Mouse (Mus musculus) heart, postnatal 14 days (tissue): ENCODE measurements at regions not wholly inside any gene's neighbourhood (a gene's known extent, or its start where the extent isn't known, plus 50 kb on each side); places are given as distances from the start of the nearest gene placed in this dataset.
A peak's percentile ranks its signal among the peaks of the same experiment; 100 is the strongest.

ENCODE experiments used
- DNase-seq, 2 experiments: peaks; one replicate each; pipeline ENCODE4 v3.0.0; 2021 to 2022
- intact Hi-C: fragments of 180-260 bp; cut with DNase I; formaldehyde crosslinking; loops from one replicate; pipeline ENCODE4 v1.15.1; 2025

DNA sequence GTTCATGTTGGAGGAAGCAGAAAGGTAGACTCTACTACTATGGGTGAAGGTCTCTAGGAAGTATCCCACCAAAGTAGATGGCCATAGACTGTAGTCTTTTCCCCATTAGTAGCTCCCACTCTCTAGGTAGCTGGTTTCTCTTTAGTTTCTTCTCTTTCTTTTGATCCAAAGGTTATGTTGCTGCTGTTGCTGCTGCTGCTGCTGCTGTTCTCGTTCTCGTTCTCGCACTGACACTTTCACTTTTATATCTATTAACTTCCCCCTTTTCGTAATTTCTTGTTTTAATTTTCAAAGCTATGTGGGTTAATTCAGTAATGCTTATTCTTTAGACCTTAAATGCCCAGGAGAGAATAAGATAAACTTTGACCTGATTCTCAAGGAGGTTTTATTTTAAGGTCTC, 58.3 kb downstream of the Tmem100 start:
- intact Hi-C loops = no loop called here
- no peak for DNase-seq

DNA sequence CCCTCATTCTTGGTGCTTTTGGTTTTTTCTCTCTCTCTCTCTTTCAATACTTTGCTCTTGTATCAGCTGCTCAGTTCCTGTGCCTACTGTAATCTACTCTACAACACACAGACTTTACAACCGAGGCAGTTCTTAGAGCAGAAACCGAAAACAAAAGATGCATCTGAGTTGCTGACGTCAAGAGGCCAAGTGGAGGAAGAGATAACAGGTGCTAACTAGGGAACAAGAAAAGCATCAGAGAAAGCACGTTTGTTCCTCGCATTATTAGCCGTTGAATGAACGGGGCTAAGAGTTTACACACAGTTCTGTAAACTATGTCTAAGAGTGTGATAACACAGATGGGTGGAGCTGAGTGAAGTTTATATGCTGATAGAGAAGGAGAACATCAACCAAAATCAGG, 63.9 kb downstream of the Tmem100 start:
- intact Hi-C loops = no loop called here
- DNase-seq = no peak

DNA sequence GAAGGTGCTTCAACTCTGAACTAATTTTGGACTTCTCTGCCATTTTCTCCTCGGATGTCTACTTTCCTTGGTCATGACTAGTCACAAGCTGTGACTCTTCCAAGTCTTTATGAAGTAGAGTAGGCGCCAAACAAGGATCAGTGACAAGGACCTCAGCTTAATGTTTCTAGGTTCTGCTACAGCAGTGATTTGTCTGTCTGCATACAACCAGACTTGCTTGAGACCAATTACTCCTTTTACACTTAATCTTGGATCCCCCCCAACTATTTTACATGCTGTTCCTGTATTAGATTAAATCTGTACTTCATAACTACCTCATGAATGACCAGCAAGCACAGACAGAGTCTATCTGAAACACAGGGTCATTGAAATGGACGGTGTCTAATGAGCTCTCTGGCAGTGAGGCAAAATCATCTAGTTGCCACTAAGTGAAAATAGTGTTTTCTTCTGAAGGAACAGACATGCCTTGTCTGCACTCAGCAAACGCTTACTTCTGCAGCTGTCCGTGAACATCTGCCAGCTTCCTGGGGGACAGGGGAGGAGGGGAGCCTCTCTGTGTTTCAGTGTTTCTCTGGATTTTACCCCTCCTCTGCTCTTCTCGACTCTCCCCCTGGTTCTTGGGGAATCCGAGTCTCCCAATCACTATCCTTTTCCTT, 64.7 kb downstream of the Tmem100 start:
- intact Hi-C loops = loop anchor here (5.0 kb wide), 2 partner anchors 37 to 58 kb away; no protein-coding TSS in a partner anchor
- DNase-seq = no peak

- no peak for DNase-seq
- intact Hi-C loops = loop anchor here (5.0 kb wide), 2 partner anchors 34 to 61 kb away; no protein-coding TSS in a partner anchor
Measured at GRCm38 (mm10) chr11:90098471-90098870, 68.3 kb downstream of the Tmem100 start.

DNA sequence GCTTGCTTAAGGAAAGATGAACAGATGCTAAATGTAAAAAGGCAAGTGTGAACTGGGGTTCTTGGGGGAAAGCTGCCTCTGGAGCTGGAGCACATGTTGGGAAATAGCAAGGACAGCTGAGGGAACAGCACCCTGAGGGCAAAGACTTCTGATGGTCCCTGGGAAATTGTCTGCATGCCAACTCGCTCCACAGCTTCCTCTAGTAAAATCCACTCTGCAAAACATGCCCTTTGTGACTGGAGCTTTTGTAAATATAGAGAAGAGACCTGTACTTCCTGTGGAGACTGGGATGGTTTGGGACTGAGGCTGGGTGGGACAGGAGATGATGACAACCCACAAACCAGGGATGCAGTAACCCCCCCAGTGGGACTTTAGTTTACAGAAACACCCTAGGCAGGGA, 69.0 kb downstream of the Tmem100 start:
- DNase-seq = no peak
- intact Hi-C loops = loop anchor here (5.0 kb wide), 2 partner anchors 33 to 62 kb away; no protein-coding TSS in a partner anchor

GRCm38 (mm10) chr11:90100161-90100560, 70.0 kb downstream of the Tmem100 start:
- DNase-seq = no peak
- intact Hi-C loops = no loop called here

- intact Hi-C loops = no loop called here
Measured at GRCm38 (mm10) chr11:90101284-90101683, 71.1 kb downstream of the Tmem100 start.

GRCm38 (mm10) chr11:90106063-90106798, 76.1 kb downstream of the Tmem100 start:
- DNase-seq = no peak
- intact Hi-C loops = loop anchor here (5.0 kb wide), 1 partner anchor 61 kb away; no protein-coding TSS in a partner anchor

More at GRCm38 (mm10) chr11:90101284-90101683, 71.1 kb downstream of the Tmem100 start:
- DNase-seq = peak; percentile 45 to 48

DNA sequence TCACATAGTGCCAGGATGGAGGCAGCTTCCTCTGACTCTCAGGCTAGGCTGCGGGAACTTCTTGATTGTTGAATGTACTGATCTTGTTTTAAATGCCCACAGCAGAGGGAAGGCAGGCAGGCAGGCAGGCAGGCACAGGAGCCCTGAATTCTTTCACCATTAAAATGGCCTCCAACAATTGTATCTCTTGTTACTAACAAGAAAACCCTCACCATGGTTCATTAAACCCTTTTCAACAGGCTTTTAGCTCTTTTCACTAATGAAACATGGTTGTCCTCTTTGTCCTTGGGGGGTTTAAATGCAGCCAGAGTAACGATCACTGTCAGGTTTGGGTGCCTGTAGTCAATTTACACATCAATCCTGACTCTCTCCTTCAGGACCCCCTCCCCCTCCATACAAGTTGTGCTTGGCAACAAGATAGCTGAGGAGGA, 77.8 kb upstream of the Gm45716 start:
- intact Hi-C loops = loop anchor here (5.0 kb wide), 1 partner anchor 58 kb away; no protein-coding TSS in a partner anchor
- no peak for DNase-seq

DNA sequence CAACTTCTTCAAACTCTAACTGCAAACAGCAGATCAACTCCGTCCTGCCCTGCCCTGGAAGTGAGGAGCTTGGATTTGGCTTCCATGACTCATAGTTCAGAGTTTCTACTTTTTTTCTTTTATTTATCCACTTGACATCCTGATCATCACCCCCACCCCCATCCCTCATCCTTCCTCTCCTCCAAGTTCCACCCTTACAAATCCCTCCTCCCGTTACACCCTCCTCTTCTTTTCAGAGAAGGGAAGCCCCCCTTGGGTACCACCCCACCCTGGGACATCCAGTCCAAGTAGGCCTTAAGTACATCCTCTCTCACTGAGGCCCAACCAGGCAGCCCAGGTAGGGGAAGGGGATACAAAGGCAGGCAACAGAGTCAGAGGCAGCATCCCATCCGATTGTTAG, 77.3 kb upstream of the Gm45716 start:
- intact Hi-C loops = no loop called here
- DNase-seq = no peak

DNA sequence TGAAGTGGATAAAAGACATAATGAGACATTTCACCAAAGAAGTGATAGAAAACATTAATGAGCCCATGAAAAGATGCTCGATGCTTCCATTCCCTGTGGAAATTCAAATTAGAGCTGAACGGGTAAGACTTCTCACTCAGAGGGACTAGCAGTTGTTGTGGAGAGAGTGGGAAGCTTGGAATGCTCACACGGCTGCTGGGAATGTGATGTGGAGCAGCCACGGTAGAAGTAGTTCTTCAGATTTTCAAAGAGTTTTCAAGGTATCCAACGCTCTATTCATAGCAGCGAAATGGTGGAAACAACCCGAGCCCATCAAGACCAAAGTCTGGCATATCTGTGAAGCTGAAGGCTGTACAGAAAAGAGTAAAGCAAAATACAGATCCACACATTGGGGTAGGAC, 75.3 kb upstream of the Gm45716 start:
- no peak for DNase-seq
- intact Hi-C loops = no loop called here

GRCm38 (mm10) chr11:90116676-90117663, 70.5 kb upstream of the Gm45716 start:
- DNase-seq = no peak
- intact Hi-C loops = no loop called here

DNA sequence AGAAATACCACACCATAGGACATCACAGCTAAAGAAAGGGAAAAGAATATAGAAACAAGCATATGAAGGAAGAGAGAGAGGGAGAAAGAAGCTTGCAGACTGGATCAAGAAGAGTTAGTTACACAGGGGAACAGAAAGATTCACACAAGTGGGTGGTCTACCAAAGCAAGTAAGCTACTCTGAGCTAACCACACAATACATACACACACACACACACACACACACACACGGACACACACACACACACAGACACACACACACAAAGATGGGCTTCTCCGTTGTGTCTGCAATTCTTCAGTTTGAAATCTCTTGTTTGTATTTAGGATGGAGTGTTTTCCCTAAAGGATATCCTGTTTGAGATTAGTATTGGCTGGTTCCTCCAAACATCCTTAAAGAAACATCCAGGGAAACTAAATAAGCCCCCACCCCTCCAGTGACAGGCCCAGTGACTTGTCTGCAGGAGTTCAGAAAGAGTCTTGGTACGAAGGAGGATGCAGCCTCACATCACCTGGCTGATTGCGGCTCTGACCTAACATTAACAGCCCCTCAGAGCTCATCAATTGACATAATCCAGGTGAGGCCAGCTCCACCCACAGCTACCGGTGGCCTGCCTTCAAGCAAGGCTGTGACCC, 69.7 kb upstream of the Gm45716 start:
- intact Hi-C loops = no loop called here
- DNase-seq = no peak

- intact Hi-C loops = no loop called here
Measured at GRCm38 (mm10) chr11:90121902-90122301, 65.6 kb upstream of the Gm45716 start.

DNA sequence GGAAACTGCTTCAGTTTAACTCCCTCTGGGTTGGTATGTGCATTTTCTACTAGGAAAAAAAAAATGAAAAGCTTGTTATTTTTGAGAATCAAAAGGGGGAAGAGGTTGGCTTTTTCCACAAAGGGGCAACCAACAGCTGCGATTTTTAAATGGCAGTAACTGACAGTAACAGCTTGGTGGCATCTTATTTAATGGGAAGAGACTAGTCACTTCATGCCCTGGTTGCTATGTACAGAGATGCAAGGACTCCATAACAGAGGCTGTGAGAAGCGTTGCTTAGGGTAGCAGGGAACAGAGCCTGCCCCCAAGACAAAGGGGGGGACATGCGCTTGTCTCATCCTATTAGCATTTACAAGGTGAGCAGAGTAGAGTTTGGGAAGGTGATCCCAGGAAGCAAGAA, 64.8 kb upstream of the Gm45716 start:
- intact Hi-C loops = no loop called here

More at GRCm38 (mm10) chr11:90121902-90122301, 65.6 kb upstream of the Gm45716 start:
- no peak for DNase-seq

GRCm38 (mm10) chr11:90123851-90124250, 63.6 kb upstream of the Gm45716 start:
- intact Hi-C loops = no loop called here
- peak; percentile 50 to 58 for DNase-seq

More for the DNA sequence above, 64.8 kb upstream of the Gm45716 start:
- DNase-seq = no peak

DNA sequence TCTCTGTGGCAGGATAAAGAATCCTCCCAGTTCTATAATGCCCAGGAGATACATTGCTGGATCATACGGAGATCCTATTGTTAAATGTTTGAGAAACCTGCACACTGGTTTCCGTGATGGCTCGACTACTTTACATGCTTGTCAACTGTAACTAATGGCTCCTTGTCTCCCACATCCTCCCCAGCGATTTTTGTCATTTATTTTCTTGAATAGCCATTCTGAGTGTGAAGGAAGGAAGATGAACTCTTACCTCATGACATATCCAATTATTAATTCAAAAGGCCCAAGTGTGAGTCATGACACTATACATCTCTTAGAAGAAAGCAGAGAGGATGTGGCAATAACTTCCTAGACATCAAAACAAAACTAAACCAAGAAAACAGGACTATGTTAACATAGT, 61.2 kb upstream of the Gm45716 start:
- intact Hi-C loops = no loop called here
- no peak for DNase-seq

GRCm38 (mm10) chr11:90128865-90129415, 58.5 kb upstream of the Gm45716 start:
- no peak for DNase-seq
- intact Hi-C loops = no loop called here

DNA sequence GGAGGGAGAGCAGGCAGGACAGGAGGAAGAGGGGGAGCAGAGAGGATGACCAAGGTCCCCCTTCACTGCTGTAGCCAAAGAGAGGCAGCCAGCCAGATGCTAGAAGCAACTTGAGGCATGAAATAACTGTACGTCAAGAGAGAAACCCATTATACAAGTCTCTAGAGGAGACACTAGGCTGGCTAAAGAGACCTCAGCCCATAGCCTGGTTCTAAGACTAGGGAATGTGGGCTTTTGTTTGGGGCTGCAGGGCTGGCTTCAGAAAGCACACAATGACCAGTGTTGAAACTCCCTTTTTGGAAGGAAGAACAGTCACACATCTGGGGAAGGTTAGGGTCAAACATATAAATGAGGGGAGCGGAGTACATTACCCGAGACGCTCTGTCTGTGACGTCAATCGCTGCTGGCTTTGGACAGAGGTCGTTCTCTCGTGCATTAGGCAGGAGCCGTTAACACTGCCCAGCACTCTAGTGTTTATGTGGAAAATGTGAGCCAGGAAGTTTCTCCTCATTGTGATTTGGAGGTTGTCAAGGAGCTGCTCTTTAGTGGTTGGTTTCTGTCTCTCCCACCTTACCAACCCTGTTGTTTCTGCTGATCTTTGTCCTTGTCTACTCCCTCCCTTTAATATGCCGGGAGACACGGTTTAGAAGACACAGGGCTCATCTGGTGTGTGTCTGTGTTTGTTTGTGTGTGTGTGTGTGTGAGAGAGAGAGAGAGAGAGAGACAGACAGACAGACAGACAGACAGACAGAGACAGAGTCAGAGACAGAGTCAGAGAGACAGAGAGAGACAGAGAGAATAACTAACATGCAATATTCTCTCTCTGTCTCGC, 57.5 kb upstream of the Gm45716 start:
- intact Hi-C loops = loop anchor here (5.0 kb wide), 1 partner anchor 33 kb away; no protein-coding TSS in a partner anchor

More for the DNA sequence above, 57.5 kb upstream of the Gm45716 start:
- peak; percentile 35 to 47 for DNase-seq
